Mouse (Mus musculus) hindbrain, postnatal 0 days (tissue): ENCODE data around the gene C1qtnf12. TPM values are rescaled to one million over a fixed set of nuclear protein-coding genes. Genes with fewer than 3 reads are reported as not detected.

Source experiments
- ATAC-seq: fragments of 200-750 bp; cut with Nextera tagmentation; 2 replicates; pipeline ENCODE4 v1.8.0; 2017; ENCODE audit warnings: mild to moderate bottlenecking, moderate TSS enrichment, moderate library complexity
- DNase-seq: peaks from one replicate; pipeline ENCODE4 v3.0.0-alpha.2; 2015; ENCODE audit warnings: low spot score
- H3K27ac ChIP-seq: fragments of 300-500 bp; sonication (generic); 2 replicates; pipeline ENCODE4 v1.5.1; 2014; ENCODE audit warnings: mild to moderate bottlenecking
- H3K27me3 ChIP-seq: fragments of 300-500 bp; sonication (generic); 2 replicates; pipeline ENCODE4 v1.6.1; 2014; ENCODE audit warnings: low read length, mixed read lengths; ENCODE audit not compliant: insufficient read depth
- H3K36me3 ChIP-seq: fragments of 300-500 bp; sonication (generic); 2 replicates; pipeline ENCODE4 v1.6.1; 2014; ENCODE audit warnings: low read length, mixed read lengths; ENCODE audit not compliant: insufficient read depth
- H3K4me1 ChIP-seq: fragments of 300-500 bp; sonication (generic); 2 replicates; pipeline ENCODE4 v1.6.1; 2014; ENCODE audit warnings: antibody characterized with exemption, low read length, mixed read lengths; ENCODE audit not compliant: insufficient read depth
- H3K4me2 ChIP-seq: fragments of 300-500 bp; sonication (generic); 2 replicates; pipeline ENCODE4 v1.6.1; 2014; ENCODE audit warnings: low read depth, mild to moderate bottlenecking, low read length, moderate library complexity, mixed read lengths
- H3K4me3 ChIP-seq: fragments of 300-500 bp; sonication (generic); 2 replicates; pipeline ENCODE4 v1.5.1; 2014; ENCODE audit warnings: low read length
- H3K9ac ChIP-seq: fragments of 300-500 bp; sonication (generic); replicated peaks from 2 replicates; pipeline ENCODE4 v1.6.1; 2014; ENCODE audit warnings: mild to moderate bottlenecking, low read length, moderate library complexity, mixed read lengths
- H3K9me3 ChIP-seq: fragments of 300-500 bp; sonication (generic); 2 replicates; pipeline ENCODE4 v1.6.1; 2016; ENCODE audit warnings: low read length, mixed read lengths
- CTCF ChIP-seq: IDR thresholded peaks from 2 replicates; pipeline ENCODE4 v1.5.1; 2016; ENCODE audit warnings: antibody characterized with exemption, control low read depth, low read depth
- WGBS: fragments of 180-500 bp; shearing (Covaris S2); extraction: QIAGEN DNeasy Blood & Tissue Kit; methylation state at CpG from one replicate; pipeline ENCODE4 v1.1.7; 2014; 5-methylcytosine and 5-hydroxymethylcytosine counted together
- polyA plus RNA-seq: library from polyadenylated mRNA; unstranded; fragments of >200 nt; fragmentation: Nextera tagmentation; extraction: Ambion mirVana; gene quantifications from 2 replicates; pipeline ENCODE4 v1.2.1, GENCODE M21; 2015
- total RNA-seq: library from RNA; depleted of rRNA; stranded (reverse); fragments of >200 nt; gene quantifications from 2 replicates; pipeline ENCODE4 v1.2.3, GENCODE M21; 2014

Gene C1qtnf12
- total and polyA plus RNA-seq, 2 experiments from 2014 or later, result 22.8 to 35.2 TPM

- H3K9me3 ChIP-seq, result no peaks in the 10 kb centered on the region
- WGBS, result 91% methylated on average over 6 of the region's 6 CpGs
- no peaks in the 10 kb centered on the region for H3K27me3 ChIP-seq
- ATAC-seq (no peak), DNase-seq (no peak)
- H3K27ac ChIP-seq, result no peak overlapping the region
- no peak overlapping the region for H3K4me3 ChIP-seq
- no peak overlapping the region for H3K9ac ChIP-seq
- H3K4me1 ChIP-seq, result no peaks in the 10 kb centered on the region
- H3K4me2 ChIP-seq, result no peak overlapping the region
- H3K36me3 ChIP-seq, result peaks cover 65% of the 10 kb centered on the region
- TF ChIP-seq CTCF, result no peak
Observed at GRCm38 (mm10) chr4:155955491-155955890, 6.6 kb upstream of the C1qtnf12 start.

GRCm38 (mm10) chr4:155959275-155959674 lies 2.8 kb upstream of the C1qtnf12 start:
- Histone ChIP-seq H3K36me3 (peaks cover 32% of the 10 kb centered on the region), H3K27me3 (no peaks in the 10 kb centered on the region)
- 2% methylated on average over 5 of the region's 5 CpGs for WGBS

GRCm38 (mm10) chr4:155963106-155963505 lies 988 bp downstream of the C1qtnf12 start:
- Histone ChIP-seq H3K27me3 (no peaks in the 10 kb centered on the region), H3K4me1 (no peaks in the 10 kb centered on the region; the same call in 1 of the 2 replicates), H3K4me3 (peak overlapping the region; percentile 41), H3K9me3 (no peaks in the 10 kb centered on the region), H3K36me3 (peaks cover 11% of the 10 kb centered on the region; the same call in 1 of the 2 replicates), H3K9ac (peak overlapping the region; percentile 60; the same call in 1 of the 2 replicates), H3K27ac (no peak overlapping the region), H3K4me2 (peak overlapping the region; percentile 76)
- DNase-seq (no peak), ATAC-seq (no peak)
- 63% methylated on average over 7 of the region's 7 CpGs for WGBS
- TF ChIP-seq CTCF, result no peak

More at GRCm38 (mm10) chr4:155959275-155959674, 2.8 kb upstream of the C1qtnf12 start:
- H3K4me1 ChIP-seq, result no peaks in the 10 kb centered on the region; the same call in 1 of the 2 replicates
- peak; percentile 91 for DNase-seq
- no peak overlapping the region for H3K27ac ChIP-seq
- H3K4me2 ChIP-seq, result no peak overlapping the region
- peak; percentile 78 for ATAC-seq
- H3K4me3 ChIP-seq, result no peak overlapping the region
- TF ChIP-seq CTCF, result peak; percentile 86
- H3K9me3 ChIP-seq, result no peaks in the 10 kb centered on the region
- H3K9ac ChIP-seq, result no peak overlapping the region

GRCm38 (mm10) chr4:155964396-155964795 lies 2.3 kb downstream of the C1qtnf12 start:
- Histone ChIP-seq H3K36me3 (peaks cover 5% of the 10 kb centered on the region; the same call in 1 of the 2 replicates), H3K4me2 (no peak overlapping the region), H3K4me1 (no peaks in the 10 kb centered on the region; the same call in 1 of the 2 replicates), H3K9ac (no peak overlapping the region), H3K27ac (no peak overlapping the region), H3K27me3 (no peaks in the 10 kb centered on the region), H3K4me3 (no peak overlapping the region), H3K9me3 (no peaks in the 10 kb centered on the region)
- DNase-seq, result no peak
- ATAC-seq, result no peak
- 94% methylated on average over 11 of the region's 11 CpGs for WGBS
- TF ChIP-seq CTCF, result no peak

GRCm38 (mm10) chr4:155969043-155969653 lies 7.0 kb downstream of the C1qtnf12 start:
- H3K27ac ChIP-seq, result no peak overlapping the region
- H3K36me3 ChIP-seq, result peaks cover 5% of the 10 kb centered on the region; the same call in 1 of the 2 replicates
- ATAC-seq (no peak), DNase-seq (no peak)
- WGBS, result 86% methylated on average over 13 of the region's 13 CpGs
- no peaks in the 10 kb centered on the region for H3K9me3 ChIP-seq
- no peaks in the 10 kb centered on the region for H3K4me1 ChIP-seq
- H3K4me2 ChIP-seq, result no peak overlapping the region
- H3K27me3 ChIP-seq, result no peaks in the 10 kb centered on the region
- no peak for TF ChIP-seq CTCF
- no peak overlapping the region for H3K9ac ChIP-seq
- H3K4me3 ChIP-seq, result no peak overlapping the region

- Histone ChIP-seq H3K27me3 (no peaks in the 10 kb centered on the region), H3K27ac (no peak overlapping the region), H3K4me3 (no peak overlapping the region), H3K9me3 (no peaks in the 10 kb centered on the region), H3K9ac (no peak overlapping the region), H3K4me1 (no peaks in the 10 kb centered on the region), H3K36me3 (no peaks in the 10 kb centered on the region; the same call in 1 of the 2 replicates), H3K4me2 (no peak overlapping the region)
- DNase-seq, result no peak
- 77% methylated on average over 5 of the region's 5 CpGs for WGBS
- no peak for ATAC-seq
- TF ChIP-seq CTCF, result no peak
Observed at GRCm38 (mm10) chr4:155970286-155970685, 8.2 kb downstream of the C1qtnf12 start.

GRCm38 (mm10) chr4:155972651-155973050 lies 10.5 kb downstream of the C1qtnf12 start:
- no peak for ATAC-seq
- H3K9me3 ChIP-seq, result no peaks in the 10 kb centered on the region
- H3K4me3 ChIP-seq, result no peak overlapping the region

More at GRCm38 (mm10) chr4:155972651-155973050, 10.5 kb downstream of the C1qtnf12 start:
- Histone ChIP-seq H3K27me3 (no peaks in the 10 kb centered on the region), H3K9ac (no peak overlapping the region), H3K27ac (no peak overlapping the region), H3K4me2 (no peak overlapping the region), H3K36me3 (no peaks in the 10 kb centered on the region), H3K4me1 (no peaks in the 10 kb centered on the region)
- no peak for DNase-seq
- TF ChIP-seq CTCF, result no peak
- WGBS, result 58% methylated on average over 6 of the region's 6 CpGs
